Mouse (Mus musculus) neural tube, embryonic 14.5 days (tissue): ENCODE measurements around the gene Ncmap. TPM values are rescaled to one million over a fixed set of nuclear protein-coding genes. Genes with fewer than 3 reads are reported as not detected.

Experiments used
- ATAC-seq: fragments of 200-750 bp; cut with Nextera tagmentation; 2 replicates; pipeline ENCODE4 v1.8.0; 2017; ENCODE audit warnings: low read depth, mild to moderate bottlenecking, moderate TSS enrichment, moderate library complexity
- H3K27ac ChIP-seq: fragments of 300-500 bp; sonication (generic); 2 replicates; pipeline ENCODE4 v1.5.1; 2014; ENCODE audit warnings: low read depth, mild to moderate bottlenecking, control low read depth, low read length, moderate library complexity, mixed read lengths
- H3K27me3 ChIP-seq: fragments of 300-500 bp; sonication (generic); 2 replicates; pipeline ENCODE4 v1.6.1; 2014; ENCODE audit warnings: low read length; ENCODE audit not compliant: control insufficient read depth, insufficient read depth
- H3K36me3 ChIP-seq: fragments of 300-500 bp; sonication (generic); 2 replicates; pipeline ENCODE4 v1.6.1; 2014; ENCODE audit warnings: low read length, mixed read lengths; ENCODE audit not compliant: control insufficient read depth, insufficient read depth
- H3K4me1 ChIP-seq: fragments of 300-500 bp; sonication (generic); 2 replicates; pipeline ENCODE4 v1.6.1; 2014; ENCODE audit warnings: low read length; ENCODE audit not compliant: control insufficient read depth, insufficient read depth
- H3K4me2 ChIP-seq: fragments of 300-500 bp; sonication (generic); 2 replicates; pipeline ENCODE4 v1.6.1; 2014; ENCODE audit warnings: mild to moderate bottlenecking, low read depth, low read length, control low read depth
- H3K4me3 ChIP-seq: fragments of 300-500 bp; sonication (generic); 2 replicates; pipeline ENCODE4 v1.5.1; 2014; ENCODE audit warnings: low read depth, low read length, control low read depth, mixed read lengths
- H3K9ac ChIP-seq: fragments of 300-500 bp; sonication (generic); replicated peaks from 2 replicates; pipeline ENCODE4 v1.6.1; 2014; ENCODE audit warnings: low read depth, mild to moderate bottlenecking, control low read depth, low read length, mixed read lengths
- H3K9me3 ChIP-seq: fragments of 300-500 bp; sonication (generic); 2 replicates; pipeline ENCODE4 v1.6.1; 2016; ENCODE audit warnings: low read length; ENCODE audit not compliant: control insufficient read depth
- WGBS: fragments of 180-500 bp; shearing (Covaris S2); extraction: QIAGEN DNeasy Blood & Tissue Kit; methylation state at CpG from one replicate; pipeline ENCODE4 v1.1.7; 2014; 5-methylcytosine and 5-hydroxymethylcytosine counted together
- polyA plus RNA-seq: library from polyadenylated mRNA; unstranded; fragments of >200 nt; fragmentation: Nextera tagmentation; extraction: Ambion mirVana; gene quantifications from 2 replicates; pipeline ENCODE4 v1.2.1, GENCODE M21; 2014

Gene Ncmap
- polyA plus RNA-seq, 1 experiment from 2014 or later: 0.92 TPM

- Histone ChIP-seq H3K4me2 (no peak overlapping the region), H3K9me3 (no peaks in the 10 kb centered on the region), H3K4me3 (no peak overlapping the region), H3K27ac (no peak overlapping the region), H3K27me3 (no peaks in the 10 kb centered on the region), H3K36me3 (0 out of 2 replicates have a peak, but pooled peaks cover under 1% of the 10 kb centered on the region), H3K9ac (no peak overlapping the region), H3K4me1 (no peaks in the 10 kb centered on the region)
- 83% methylated on average over 8 of the region's 8 CpGs for WGBS
- no peak for ATAC-seq
These were observed 32.1 kb upstream of the Ncmap start for GRCm38 (mm10) chr4:135429990-135430760.

GRCm38 (mm10) chr4:135429383-135429782 lies 31.4 kb upstream of the Ncmap start:
- no peak overlapping the region for H3K27ac ChIP-seq
- ATAC-seq: no peak
- H3K36me3 ChIP-seq: 0 out of 2 replicates have a peak, but pooled peaks cover 4% of the 10 kb centered on the region
- WGBS: 90% methylated on average over 4 of the region's 4 CpGs
- no peak overlapping the region for H3K9ac ChIP-seq
- no peaks in the 10 kb centered on the region for H3K27me3 ChIP-seq
- H3K4me3 ChIP-seq: no peak overlapping the region
- H3K4me2 ChIP-seq: no peak overlapping the region
- no peaks in the 10 kb centered on the region for H3K9me3 ChIP-seq
- no peaks in the 10 kb centered on the region for H3K4me1 ChIP-seq

DNA sequence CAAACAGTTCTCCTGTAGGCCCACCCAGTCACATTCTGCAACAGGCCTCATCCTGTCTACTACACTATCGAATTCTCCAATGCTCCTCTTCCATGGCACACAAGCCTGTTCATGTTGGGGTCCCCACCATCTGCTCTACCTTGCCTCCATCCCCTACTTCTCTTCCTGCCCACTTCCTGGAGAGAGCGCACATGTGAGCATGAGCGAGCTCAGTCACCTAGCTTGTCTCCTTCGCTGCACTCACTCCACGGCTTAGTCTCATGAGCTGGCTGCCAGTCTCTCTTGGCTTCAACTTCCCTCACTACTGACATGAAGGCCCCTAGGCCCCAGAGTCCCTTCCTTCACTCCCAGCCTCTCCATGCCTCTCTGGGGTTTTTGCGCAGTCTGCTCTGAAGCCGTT lies 28.6 kb upstream of the Ncmap start:
- Histone ChIP-seq H3K9me3 (no peaks in the 10 kb centered on the region), H3K4me3 (no peak overlapping the region), H3K4me2 (no peak overlapping the region), H3K9ac (no peak overlapping the region), H3K36me3 (peaks cover 11% of the 10 kb centered on the region), H3K27ac (no peak overlapping the region), H3K27me3 (no peaks in the 10 kb centered on the region), H3K4me1 (no peaks in the 10 kb centered on the region)
- WGBS: 92% methylated on average over 7 of the region's 7 CpGs
- ATAC-seq: no peak

GRCm38 (mm10) chr4:135425625-135426024 lies 27.6 kb upstream of the Ncmap start:
- Histone ChIP-seq H3K9me3 (no peaks in the 10 kb centered on the region), H3K36me3 (peaks cover 14% of the 10 kb centered on the region), H3K27ac (no peak overlapping the region), H3K4me1 (no peaks in the 10 kb centered on the region), H3K4me2 (no peak overlapping the region), H3K9ac (no peak overlapping the region), H3K27me3 (no peaks in the 10 kb centered on the region), H3K4me3 (no peak overlapping the region)
- 89% methylated on average over 9 of the region's 9 CpGs for WGBS
- no peak for ATAC-seq

GRCm38 (mm10) chr4:135420961-135421360 lies 22.9 kb upstream of the Ncmap start:
- H3K36me3 ChIP-seq: peaks cover 29% of the 10 kb centered on the region
- no peak overlapping the region for H3K4me2 ChIP-seq
- H3K9ac ChIP-seq: no peak overlapping the region
- H3K27me3 ChIP-seq: no peaks in the 10 kb centered on the region
- no peak overlapping the region for H3K4me3 ChIP-seq
- WGBS: 92% methylated on average over 13 of the region's 13 CpGs
- H3K27ac ChIP-seq: no peak overlapping the region
- ATAC-seq: no peak
- H3K9me3 ChIP-seq: no peaks in the 10 kb centered on the region
- H3K4me1 ChIP-seq: no peaks in the 10 kb centered on the region

DNA sequence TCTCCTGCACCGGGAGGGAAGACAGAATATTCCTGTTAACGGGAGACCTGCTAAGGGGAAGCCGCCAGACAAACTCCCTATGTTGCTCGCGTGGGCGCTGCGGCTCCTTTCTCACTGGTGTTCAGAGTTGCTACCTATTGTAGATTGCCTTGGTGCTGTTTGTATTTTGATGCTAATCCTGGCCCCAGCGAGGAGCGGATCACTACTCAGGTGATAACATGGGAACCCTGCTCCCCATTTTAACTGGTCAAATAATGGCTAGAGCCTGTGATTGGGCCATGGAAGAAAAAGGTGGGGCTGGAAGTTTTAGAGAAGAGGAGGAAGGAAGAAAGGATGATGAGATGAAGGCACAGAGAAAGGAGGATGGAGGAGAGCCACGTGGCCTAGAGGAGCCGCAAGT lies 22.4 kb upstream of the Ncmap start:
- 86% methylated on average over 11 of the region's 11 CpGs for WGBS
- Histone ChIP-seq H3K9me3 (no peaks in the 10 kb centered on the region), H3K27me3 (no peaks in the 10 kb centered on the region), H3K4me3 (no peak overlapping the region), H3K36me3 (peaks cover 33% of the 10 kb centered on the region), H3K9ac (no peak overlapping the region), H3K4me1 (no peaks in the 10 kb centered on the region), H3K27ac (no peak overlapping the region), H3K4me2 (no peak overlapping the region)
- no peak for ATAC-seq

DNA sequence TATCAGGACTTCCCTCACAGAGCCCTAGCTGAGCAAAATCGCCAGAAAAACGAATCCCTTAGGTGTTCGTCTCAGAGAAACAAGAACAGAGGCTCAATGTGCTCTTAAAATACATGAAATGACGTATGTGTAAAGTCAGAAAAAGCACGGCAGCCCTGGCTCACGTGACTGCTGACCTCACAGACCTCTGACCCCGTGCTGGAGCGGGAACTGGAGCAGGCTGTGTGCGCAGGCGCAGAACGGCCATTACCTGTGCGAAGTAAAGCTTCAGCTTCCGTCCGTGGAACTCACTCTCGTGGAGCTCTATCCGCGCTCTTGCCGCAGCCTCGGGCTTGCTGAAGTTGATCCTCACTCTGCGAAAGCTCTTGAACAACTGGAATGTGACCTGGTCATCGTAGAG lies 22.0 kb upstream of the Ncmap start:
- WGBS: 88% methylated on average over 21 of the region's 21 CpGs
- Histone ChIP-seq H3K4me1 (no peaks in the 10 kb centered on the region), H3K4me2 (no peak overlapping the region), H3K4me3 (no peak overlapping the region), H3K27me3 (no peaks in the 10 kb centered on the region), H3K36me3 (peaks cover 35% of the 10 kb centered on the region), H3K9ac (no peak overlapping the region), H3K27ac (no peak overlapping the region), H3K9me3 (no peaks in the 10 kb centered on the region)
- no peak for ATAC-seq

DNA sequence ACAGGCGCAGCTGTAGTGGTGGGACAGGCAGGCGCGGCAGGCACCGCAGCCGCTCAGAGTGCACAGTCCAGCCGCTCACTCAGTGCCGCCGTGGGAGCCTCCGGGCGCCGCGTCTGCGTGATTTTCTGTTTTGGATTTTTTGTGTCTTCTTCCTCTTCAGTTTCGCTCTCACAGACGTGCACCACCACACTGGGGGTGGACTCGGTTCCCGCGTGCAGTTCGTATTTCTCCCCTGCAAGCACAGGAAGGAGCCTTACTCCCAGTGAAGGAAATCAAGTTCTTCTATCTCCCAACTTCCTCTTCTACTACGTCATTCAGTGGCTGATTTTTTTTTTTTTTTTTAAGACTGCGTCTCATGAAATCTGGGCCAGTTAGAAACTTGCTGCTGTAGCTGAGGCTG lies 18.3 kb upstream of the Ncmap start:
- WGBS: 92% methylated on average over 21 of the region's 21 CpGs
- H3K27ac ChIP-seq: no peak overlapping the region
- no peaks in the 10 kb centered on the region for H3K4me1 ChIP-seq
- no peaks in the 10 kb centered on the region for H3K27me3 ChIP-seq
- ATAC-seq: no peak
- H3K4me2 ChIP-seq: no peak overlapping the region
- H3K36me3 ChIP-seq: peaks cover 32% of the 10 kb centered on the region
- H3K9ac ChIP-seq: no peak overlapping the region
- no peak overlapping the region for H3K4me3 ChIP-seq
- no peaks in the 10 kb centered on the region for H3K9me3 ChIP-seq

DNA sequence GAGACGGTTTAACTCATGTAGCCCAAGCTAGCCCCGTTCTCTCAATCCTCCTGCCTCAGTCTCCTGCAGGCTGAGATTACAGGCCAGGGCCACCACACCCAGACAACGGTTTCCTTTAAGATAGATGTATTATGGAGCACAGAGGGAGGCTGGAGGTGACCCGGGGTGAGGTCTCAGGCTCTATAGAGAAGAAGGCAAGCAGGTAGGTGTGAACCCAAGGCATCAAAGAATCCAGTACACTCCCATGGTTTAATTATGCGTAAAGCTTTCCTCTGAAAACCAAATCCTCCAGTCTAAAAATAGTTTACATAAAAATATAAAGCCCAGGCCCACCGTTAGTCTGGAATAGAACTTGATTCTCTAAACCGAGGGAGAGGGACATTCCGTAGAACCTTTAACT lies 15.5 kb upstream of the Ncmap start:
- ATAC-seq: no peak
- H3K9me3 ChIP-seq: no peaks in the 10 kb centered on the region
- H3K27me3 ChIP-seq: no peaks in the 10 kb centered on the region
- no peaks in the 10 kb centered on the region for H3K4me1 ChIP-seq
- H3K4me2 ChIP-seq: no peak overlapping the region
- H3K9ac ChIP-seq: no peak overlapping the region
- no peak overlapping the region for H3K27ac ChIP-seq
- peaks cover 26% of the 10 kb centered on the region for H3K36me3 ChIP-seq
- 82% methylated on average over 8 of the region's 8 CpGs for WGBS
- no peak overlapping the region for H3K4me3 ChIP-seq
